Mouse (Mus musculus): Measurements from ENCODE around the gene Nrxn2.

DNA sequence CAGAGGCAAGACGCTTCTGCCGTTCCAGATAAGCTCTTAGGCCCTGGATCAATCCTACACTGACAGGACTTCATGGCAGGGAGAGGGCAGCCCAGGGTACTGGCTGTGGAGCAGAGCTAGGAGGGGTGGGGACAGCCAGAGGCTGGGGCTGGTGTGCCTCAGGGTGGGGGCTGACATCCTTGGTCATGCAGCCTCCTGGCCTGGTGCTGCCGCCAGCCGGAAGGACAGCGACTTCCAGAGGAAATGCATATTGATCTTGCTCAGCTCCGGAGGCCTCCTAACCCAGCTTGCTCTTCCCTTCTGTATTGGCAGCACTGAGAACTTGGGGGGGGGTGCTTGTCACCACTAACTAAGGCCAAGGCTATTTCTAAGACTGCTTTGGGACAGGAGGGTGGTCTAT is 3.1 kb upstream of the Nrxn2 start:
- TF ChIP-seq CTCF (IDR thresholded peaks at IDR 0.05; ENCODE audit: low read depth) (no peak), EP300 (optimal IDR thresholded peaks at IDR 0.05) (no peak)
